Mouse (Mus musculus): ENCODE results near the gene Cpsf4.
"Not testable (repeated sequence)": the region's sequence is repeated elsewhere in the genome, so short reads cannot be mapped to it uniquely, and the experiment has no call there.

Cpsf4 gene

DNA sequence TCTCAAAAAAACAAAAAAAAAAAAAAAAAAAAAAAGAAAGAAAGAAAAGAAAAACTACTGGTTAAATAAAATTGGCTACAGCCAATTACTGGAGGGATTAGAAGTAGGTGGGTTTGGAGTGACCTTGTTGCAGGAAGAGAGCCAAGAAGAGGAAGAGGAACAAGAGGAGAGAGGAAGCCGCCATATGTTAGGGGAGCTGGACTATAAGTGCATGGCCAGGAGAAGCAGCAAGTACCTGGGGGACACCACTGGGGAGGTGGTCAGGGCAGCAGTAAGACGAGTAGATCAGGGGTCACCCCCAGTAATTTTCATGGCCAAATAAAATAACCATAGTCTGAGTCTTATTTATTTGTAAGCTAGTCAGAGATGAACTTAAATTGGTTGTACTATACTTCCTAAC, 18.2 kb downstream of the Cpsf4 start:
- no peak for DNase-seq

DNA sequence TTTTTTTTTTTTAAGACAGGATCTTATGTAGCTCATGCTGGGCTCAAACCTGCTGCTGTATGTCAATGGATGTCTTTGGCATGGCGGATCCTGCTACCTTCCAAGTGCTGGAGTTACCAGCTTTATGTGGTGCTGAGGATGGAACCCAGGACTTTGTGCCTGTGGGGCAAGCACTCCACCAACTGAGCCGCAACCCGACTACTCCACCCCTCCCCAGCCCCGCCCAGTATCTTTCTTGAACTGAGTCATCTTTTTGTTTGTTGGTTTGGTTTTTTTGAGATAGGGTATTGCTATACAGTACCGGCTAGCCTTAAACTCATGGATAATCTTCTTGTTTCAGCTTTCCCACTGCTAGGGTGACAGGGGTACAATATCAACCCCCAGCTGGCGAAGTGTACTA, 22.4 kb downstream of the Cpsf4 start:
- DNase-seq, result no peak

DNA sequence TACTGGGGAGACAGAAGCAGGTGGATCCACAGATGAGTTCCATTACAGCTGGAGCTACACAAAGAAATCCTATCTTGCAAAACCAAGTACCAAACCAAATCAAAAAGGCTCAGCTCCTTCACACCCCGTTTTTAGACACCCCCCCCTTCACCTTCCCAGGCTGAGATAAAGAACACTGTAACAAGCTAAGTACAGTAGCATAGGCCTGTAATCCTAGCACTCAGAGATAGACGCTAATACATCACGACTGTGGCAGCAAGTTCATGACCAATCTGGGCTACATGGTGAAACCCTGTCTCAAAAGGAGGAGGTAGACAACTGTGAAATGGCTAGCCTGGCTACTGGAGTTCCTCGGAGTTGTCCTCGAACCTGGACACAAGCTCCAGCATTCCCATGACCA, 23.4 kb downstream of the Cpsf4 start:
- DNase-seq, result no peak

DNA sequence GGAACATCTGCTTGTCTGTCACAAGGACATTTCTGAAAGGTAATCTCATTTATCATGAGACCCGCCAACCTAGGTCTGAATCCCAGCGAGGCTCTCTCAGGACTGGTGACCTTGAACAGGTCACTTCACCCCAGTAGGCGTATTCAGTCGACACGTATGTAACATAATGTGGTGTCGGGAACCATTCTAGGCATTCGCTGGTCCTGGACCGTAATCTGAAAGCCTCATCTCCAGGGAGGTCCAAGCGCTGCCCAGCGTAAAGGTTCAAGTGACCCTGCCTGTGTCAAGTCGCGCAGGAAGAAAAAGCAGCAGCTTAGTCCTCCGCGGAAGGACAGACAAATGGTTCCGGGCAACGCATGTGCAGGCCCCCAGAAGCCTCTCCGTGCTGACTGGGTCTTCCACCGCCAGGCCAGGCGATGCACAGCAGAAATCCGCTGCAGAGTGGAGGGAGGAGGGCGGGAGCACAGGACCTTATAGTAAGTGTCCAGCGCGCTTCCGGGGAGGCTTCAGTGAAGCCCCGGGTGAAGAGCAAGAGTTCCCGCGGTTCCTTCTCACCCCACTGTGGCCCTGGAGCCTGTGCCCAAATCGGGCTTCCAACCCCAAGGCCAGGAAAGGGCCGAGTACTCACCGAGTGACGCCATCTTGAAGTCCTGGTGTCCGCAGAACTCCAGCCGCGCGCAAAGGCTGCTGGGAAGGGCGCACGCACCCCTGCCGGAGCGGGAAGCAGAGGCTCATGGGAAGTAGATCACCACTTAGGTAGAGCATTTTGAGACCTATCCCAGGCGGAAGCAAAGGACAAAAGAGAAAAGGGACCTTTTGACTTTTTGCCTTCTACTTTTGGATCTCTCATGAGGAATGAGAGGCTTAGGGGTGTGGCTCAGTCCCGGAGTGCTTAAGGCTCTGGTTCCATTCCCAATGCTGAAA, 24.1 kb downstream of the Cpsf4 start:
- peak; percentile 94 to 97 for DNase-seq

DNA sequence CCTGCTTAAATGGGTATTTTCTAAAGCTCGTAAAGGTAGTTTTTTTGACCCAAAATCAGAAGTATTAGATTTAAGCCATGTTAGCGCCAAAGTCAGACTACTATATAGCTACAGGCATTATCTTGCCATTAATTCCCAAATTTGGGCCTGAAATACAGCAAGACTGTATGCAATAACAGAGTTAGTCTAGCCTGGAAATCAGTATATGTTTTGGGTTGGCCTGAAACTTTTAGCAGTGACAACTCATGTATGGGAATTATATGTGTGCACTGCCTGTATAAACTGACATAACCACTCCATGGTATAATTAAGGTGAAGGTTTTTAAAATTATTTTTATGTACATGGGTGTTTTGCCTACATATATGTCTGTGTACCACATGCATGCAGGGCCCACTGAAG, 24.9 kb downstream of the Cpsf4 start, which contains the start of gene Atp5j2:
Atp5j2 (minus strand) TSS at position 101 of the 400 bp plus-strand sequence.
- DNase-seq, result no peak

DNA sequence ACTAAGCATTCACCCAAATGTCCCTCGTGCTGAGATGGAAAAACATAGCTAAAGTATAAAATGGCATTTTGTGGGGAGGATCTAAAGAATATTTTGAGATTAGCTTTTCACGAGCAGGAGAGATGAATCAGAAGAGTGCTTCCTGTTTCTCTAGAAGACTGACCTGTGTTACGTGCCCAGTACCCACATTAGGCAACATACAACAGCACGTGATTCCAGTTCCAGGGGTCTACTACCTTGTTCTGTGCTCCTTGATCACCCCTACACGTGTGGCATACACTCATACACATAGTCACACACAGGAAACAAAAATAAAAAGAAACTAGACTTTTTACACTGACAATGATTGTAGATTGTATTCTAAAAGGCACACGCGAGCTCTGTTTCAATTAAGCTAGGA, 33.4 kb downstream of the Cpsf4 start:
- no peak for DNase-seq

DNA sequence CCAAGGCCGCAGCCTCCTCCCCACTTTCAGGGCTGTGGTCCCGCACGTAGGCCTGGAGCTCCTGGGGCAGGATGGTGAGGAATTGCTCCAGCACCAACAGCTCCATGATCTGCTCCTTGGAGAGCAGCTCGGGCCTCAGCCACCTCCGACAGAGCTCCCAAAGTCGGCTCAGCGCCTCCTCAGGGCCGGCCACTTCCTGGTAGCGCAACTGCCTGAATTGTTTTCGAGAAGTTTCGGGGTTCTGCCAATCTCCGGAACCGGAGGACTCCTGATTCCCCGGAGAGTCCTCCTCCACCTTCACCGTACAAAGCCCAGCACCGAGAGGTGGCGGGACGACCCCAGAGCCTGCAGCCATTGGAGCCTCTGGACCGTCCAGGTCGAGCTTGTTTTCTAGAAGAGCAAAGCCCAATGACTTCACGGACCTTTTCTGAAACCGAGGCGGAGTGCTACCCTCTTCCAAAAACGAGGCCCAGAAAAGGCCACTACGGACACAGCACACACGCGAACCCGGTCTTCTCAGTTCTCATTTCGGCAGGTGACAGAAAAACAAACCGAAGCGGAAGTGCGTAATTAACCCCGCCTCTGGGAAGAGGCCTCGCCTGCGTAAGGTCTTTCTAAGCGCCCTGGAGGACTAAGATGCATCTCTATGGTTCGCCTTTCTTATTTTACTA, 34.4 kb downstream of the Cpsf4 start, which contains the start of gene Zkscan14:
Zkscan14 (minus strand) TSS at position 548 of the 671 bp plus-strand sequence.
- peak; percentile 87 for DNase-seq

DNA sequence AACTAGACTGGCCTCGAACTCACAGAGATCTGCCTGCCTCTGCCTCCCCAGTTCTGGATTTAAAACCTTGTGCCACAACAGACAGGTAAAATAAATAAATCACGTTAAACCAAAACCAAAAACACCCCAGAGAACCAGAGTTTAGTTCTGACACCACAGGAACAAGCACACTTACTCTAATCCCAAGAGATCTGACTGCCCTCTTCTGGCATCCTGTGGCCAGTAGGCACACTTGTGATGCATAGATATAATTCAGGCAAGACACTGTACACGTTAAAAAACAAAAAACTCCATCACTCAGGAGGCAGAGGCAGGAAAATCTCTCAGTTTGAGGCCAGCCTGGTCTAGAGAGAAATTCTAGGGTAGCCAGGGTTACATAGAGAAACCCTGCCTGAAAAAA, 35.4 kb downstream of the Cpsf4 start:
- no peak for DNase-seq

DNA sequence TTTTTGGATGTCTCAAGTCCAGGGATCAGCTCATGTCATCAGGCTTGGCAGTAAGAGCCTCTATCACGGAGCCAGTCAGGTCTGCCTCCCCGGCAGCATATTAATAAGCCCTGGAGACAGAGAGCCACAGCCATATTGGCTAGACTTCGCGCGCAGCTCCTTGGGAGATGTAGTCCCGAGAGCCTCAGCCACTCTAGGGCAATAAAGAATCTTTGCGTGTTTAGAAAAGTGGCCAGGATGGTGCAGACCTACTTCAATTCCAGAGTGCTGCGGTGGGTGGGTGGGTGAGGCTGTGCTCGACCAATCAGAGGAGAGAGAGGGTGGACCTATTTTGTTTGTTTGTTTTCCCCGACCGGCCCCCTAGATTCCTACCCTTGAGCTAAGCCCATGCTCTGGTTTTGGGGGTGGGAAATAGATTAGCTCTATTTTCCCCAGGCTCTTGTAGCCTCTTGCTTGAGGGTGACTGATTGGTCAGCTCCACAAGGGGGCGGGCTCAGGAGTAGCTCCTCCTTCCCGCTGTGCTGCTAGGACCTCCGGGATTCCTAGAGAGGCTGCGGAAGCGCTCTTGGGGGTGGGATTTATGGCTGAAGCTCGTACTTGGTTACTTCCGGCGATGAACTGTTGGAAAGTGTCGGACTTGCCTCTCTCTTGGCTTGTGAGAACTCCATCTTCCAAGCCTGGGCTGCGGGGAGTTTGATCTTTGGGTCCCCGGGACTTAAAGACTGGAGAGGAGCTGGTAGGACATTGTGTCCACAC, 37.1 kb downstream of the Cpsf4 start, which contains the start of gene Zkscan5:
Zkscan5 (plus strand) TSS at position 627 of the 756 bp plus-strand sequence.
- peak; percentile 99 for DNase-seq

DNA sequence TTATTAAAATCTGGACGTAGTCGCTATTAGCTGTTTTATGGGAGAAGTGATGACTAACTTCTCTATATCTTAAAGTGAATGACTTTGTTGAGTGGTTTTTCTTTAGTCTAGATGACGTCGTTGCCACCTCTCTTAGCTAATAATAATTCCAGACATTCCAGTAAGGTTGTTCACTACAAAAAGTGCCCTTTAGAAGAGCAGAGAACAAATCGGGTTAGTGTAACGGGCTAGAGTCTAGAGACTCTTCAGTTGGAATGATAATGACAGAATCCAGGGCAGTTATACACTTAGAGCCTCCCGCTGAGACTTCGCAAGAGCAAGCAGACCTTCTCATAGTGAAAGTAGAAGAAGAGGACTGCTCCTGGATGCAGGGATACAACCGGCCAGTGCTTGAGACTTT, 38.0 kb downstream of the Cpsf4 start:
- peak in 1 of 2 experiments; percentile 4 for DNase-seq

DNA sequence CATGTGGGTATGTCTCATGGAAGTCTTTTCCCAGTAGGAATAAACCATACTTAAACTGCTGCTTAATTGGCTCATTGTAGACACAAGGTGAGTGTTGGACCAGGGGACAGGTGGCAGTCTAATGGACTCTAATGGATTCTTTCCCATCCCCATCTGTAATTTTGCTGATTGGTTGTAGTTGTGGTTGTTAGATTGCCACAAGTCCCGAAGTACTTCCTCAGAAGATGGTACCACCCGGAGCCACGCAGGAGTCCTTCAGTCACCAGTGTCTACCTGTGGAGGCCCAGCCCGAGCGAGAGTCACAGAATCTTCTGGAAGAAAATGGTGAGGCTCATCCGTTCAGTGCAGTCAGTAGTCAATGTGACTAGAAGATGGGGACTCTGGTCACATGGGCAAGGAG, 40.4 kb downstream of the Cpsf4 start:
- no peak for DNase-seq

DNA sequence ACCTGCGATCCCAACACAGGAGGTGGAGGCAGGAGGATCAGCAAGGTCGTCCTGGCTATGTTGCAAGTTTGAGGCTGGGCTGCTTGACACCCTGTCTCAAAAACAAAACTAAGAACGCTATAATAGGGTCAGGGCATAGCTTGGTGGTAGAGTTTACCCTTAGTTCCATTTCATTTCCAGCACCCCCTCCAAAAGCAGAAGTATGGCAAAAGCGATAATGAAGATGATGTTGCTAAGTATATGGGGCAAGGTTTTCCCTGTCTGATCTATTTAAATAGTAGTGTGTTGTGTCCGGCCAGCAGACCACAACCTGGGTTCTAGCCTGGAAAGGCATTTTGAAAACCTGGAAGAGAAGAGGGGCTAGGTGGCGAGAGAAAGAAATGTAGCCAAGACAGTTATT, 40.9 kb downstream of the Cpsf4 start:
- no peak for DNase-seq

DNA sequence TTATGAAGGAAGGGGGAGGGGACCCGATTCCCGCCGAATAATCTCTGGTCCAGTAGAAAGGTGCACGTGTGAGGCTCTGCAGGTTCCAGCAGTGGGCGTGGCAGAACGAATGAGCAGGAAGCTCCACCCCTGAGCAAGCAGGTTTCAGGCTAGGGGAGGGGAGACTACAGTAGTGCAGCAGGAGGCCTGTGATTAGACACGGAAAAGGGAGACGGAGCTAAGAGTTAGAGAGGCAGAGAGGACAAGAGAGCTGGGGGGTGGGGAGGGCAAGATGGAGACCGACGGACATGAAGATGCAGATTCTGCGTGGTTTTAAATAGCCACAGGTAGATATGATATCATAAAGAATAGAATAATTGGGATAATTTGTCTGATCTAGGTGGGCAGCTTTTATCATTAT, 41.4 kb downstream of the Cpsf4 start:
- not testable (repeated sequence) for DNase-seq

DNA sequence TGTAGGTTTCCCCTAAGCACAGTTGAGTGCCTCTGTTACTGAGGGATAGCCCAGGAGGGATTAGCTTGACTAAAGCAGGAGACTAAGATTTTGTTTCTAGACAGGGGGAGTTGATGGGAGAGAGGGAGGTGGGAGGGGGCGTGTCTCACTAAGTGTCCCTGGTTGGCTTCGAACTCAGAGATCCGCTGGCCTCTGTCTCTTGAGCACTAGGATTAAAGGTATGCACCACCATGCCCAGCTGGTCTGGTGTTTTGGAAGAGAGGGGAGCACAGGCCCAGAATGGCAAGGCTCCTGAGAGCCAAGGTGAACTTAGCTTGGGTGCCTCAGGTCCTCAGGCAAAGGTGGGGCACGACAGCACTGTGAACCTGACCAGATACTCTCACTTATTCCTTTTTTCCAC, 44.3 kb downstream of the Cpsf4 start:
- DNase-seq, result no peak

DNA sequence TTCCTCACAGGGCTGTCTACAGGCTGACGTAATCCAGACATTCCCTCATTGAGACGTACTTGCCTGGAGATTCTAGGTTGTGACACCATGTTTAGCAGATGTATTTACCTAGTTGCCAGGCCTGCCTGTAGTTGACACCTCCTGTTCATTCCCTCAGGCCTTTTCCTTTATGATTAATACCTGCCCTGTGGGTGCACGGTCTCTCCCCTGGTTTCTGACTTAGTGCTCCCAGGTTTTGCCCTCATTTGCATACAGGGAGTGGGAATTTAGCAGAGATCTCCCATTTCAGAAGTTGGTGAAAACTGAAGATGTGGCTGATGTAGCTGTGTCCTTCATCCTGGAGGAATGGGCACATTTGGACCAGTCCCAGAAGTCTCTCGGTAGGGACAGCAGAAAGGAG, 45.2 kb downstream of the Cpsf4 start:
- DNase-seq, result no peak

DNA sequence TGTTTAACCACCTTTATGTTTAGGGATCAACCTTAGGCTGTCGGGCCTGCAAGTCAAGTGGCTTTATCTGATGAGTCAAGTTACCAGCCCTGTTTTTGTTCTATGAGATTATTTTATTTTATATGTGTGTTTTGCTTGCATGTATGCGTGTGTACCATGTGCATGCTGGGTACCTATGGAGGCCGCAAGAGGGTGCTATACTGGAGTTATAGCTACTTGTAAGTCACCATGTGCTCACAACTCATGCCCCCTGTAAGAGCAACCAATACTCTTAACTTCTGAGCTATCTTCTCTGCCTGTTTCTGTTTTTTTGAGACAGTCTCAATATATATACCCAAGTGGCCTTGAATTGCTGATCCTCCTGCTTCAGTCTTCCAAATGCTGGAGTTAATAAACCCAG, 46.5 kb downstream of the Cpsf4 start:
- no peak for DNase-seq

DNA sequence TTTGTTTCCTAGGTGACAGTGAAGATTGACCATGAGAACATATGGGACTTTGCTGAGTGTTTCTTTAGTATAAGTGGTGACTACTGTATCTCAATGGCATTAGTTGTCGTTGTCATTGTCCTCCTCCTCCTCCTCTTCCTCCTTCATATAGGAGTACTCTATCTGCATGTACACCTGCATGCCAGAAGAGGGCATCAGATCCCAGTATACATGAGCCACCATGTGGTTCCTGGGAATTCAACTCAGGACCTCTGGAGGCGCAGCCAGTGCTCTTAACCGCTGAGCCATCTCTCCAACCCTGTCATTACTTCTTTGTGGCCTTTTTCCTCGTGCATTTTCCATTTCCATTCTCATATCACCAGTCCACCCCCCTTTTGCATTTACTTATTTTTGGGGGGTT, 47.7 kb downstream of the Cpsf4 start:
- DNase-seq, result peak; percentile 21 to 52

DNA sequence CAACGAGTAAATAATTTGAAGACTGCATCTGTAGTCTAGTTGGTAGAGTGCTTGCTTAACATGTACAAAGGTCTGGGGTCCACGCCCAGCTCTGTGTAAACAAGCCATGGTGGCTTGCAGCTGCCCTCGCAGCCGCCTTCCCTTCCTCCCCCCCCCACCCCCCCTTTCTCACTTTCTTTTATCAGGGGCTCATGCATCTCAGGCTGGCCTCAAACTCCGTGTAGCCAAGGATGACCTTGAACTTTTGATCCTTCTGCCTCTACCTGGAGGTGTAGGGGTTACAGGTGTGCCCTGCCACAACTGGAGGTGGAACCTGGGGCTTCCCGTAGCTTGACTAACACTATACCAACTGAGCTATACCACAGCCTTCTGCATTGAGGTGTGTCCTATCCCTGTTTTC, 50.7 kb downstream of the Cpsf4 start:
- no peak for DNase-seq

DNA sequence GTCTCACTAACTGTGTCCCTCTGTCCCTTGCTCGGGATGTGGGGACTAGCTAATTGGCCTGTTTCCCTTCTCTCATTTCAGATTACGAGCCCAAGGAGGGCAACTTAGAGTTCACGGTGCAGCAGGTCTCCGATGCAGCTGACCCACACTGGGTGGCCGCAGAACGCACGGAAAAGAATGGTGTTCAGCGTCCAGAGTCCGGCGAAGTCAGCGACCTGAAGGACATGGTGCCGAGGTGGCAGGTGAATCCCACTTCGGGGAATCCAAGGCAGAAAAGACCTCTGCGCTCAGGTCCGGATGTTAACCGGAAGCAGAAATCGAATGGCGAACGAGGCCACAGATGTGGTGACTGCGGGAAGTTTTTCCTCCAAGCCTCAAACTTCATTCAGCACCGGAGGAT, 51.2 kb downstream of the Cpsf4 start:
- DNase-seq, result peak in 1 of 2 experiments; percentile 63

DNA sequence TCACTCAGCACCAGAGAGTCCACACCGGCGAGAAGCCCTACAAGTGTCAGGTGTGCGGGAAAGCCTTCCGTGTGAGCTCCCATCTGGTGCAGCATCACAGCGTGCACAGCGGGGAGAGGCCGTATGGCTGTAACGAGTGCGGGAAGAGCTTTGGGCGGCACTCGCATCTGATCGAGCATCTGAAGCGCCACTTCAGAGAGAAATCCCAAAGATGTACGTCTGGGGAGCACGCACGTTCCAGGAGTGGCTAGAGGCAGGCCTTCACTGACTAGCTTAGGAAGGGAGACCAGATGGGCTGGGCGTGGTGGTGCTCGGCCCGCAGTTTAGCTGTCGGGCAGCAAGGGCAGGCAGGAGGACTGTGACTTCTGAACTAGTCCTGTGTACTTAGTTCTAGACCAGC, 51.7 kb downstream of the Cpsf4 start:
- no peak for DNase-seq

DNA sequence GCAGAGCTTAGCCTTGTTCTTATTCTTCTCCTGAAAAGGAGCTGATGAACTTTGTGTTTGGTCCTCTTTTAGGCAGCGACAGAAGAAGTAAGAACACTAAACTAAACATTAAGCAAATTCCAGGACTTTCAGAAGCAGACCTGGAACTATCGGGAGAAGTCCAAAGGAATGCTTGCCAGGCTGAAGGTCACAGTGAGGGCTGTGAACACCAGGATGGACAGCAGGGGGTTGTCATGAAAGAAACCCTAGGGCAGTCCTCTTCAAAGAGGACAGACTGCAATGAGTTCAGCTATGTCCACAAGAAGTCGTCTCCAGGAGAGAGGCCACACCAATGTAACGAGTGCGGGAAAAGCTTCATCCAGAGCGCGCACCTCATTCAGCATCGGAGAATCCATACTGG, 53.0 kb downstream of the Cpsf4 start:
- peak; percentile 67 to 72 for DNase-seq

DNA sequence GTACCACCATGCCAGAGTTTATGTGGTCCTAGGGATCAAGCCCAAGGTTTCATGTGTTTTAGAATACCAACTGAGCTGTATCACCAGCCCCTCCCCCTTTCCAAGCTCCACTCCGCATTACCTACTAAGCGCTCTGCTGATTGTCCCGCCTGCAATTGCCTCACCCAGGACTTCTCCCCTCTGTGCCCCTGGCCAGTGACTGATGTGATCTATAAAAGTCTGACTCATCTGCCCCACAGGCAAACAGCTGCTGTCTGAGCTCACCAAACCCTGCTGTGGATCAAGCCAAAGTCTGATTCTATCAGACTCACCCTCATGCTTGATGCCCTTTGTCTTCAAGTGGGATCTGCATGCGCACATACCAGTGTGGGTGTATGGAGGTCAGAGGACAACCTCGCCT, 55.8 kb downstream of the Cpsf4 start:
- DNase-seq, result no peak

DNA sequence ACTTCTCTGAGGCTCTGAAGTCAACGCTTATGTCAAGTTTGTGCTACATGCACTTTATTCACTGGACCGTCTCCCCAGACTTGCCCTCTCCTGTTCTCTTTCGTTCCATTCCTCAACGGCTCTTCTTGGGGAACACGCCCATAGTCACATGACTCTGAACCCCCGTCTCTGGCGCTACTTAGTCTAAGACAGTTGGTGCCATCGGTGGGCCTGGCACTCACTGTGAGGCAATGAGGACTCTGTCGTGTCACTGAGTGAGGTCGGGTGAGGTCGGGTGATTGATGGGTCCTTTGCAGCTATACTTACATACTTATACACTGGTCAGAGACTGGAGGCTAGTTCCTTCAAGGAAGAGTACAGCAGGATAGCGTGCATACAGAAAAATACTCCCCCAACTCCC, 56.4 kb downstream of the Cpsf4 start:
- no peak for DNase-seq

Measured in kidney, postnatal 36 days (tissue).